Mouse (Mus musculus): ENCODE measurements around the gene Eml6.

DNA sequence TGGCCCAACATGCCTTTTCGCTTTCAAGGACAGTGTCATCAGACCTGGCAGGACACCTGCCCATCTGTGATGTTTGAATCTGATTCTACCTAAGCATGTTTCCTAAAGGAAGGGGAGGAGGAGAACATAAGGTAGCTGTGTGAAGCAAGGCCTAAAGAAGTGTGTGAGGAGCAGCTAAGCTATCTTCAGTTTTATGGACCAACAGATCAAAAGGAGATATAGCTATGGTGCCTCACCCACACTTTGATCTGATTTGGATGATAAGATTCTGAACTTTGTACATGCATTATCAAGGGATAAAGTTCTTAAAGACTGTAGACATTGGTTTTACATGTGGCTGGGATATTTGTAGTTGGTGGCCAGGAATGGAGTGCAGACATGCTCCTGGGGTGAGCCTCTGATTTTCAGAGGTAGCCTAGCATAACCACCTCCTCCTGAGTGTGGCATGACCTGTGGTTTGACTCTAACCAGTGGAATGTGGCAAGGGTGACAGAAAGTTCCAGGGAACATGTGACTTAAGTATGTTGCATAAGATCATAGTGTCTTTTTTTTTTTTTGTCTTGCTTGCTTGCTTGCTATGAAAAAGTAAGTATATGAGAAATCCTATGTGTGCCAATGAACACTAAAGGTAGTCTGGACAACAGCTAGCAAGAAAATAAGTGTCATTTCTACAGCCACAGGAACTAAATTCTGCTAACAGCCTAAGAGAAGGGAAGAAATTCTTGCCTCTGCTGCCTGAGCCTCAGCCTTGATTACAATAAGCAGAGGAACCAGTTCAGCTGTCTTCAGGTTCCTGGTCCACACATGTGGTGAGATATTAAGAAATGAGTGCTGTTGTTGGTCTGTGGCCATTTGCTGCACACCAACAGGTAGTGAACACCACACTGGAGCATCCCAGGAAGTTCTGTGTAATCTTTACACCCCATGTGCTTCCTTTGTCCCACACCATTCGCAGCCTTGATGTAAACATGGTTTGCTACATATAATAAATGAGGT is 224.1 kb downstream of the Eml6 start:
- TF ChIP-seq CTCF (conservative IDR thresholded peaks at IDR 0.05; ENCODE audit: insufficient read depth, insufficient read length, low read depth, low read length) (no peak), POLR2A (IDR thresholded peaks at IDR 0.05; ENCODE audit: low read depth, low read length) (no peak)

Data from kidney, adult 2 months (tissue).